Mouse (Mus musculus): ENCODE results near the gene Crygd. TPM values are rescaled to one million over a fixed set of nuclear protein-coding genes. Genes with fewer than 3 reads are reported as not detected.
"Not testable (repeated sequence)": the region's sequence is repeated elsewhere in the genome, so short reads cannot be mapped to it uniquely, and the experiment has no call there.

Crygd gene
- not detected for total RNA-seq (2021)

GRCm38 (mm10) chr1:65063352-65063751 is at the start of gene Crygd:
TSS of gene Crygd (minus strand) at chr1:65063452.
- no peak for DNase-seq (ENCODE audit: extremely low spot score in 1 of 2, low spot score in 2 of 2)
- intact Hi-C loops (cut with DNase I): no loop called here

GRCm38 (mm10) chr1:65112807-65113196 is 49.5 kb upstream of the Crygd start:
- intact Hi-C loops (cut with DNase I): loop anchor here (2.0 kb wide), 1 partner anchor 66 kb away; no protein-coding TSS in a partner anchor
- DNase-seq (ENCODE audit: extremely low spot score in 1 of 2, low spot score in 2 of 2): no peak

- intact Hi-C loops (cut with DNase I): loop anchor here (2.0 kb wide), 1 partner anchor 67 kb away; no protein-coding TSS in a partner anchor
- DNase-seq (ENCODE audit: extremely low spot score in 1 of 2, low spot score in 2 of 2): peak; percentile 74 to 75
These were observed 49.0 kb upstream of the Crygd start for GRCm38 (mm10) chr1:65112031-65112806.

GRCm38 (mm10) chr1:65109756-65110435 is 46.6 kb upstream of the Crygd start:
- intact Hi-C loops (cut with DNase I): no loop called here
- no peak for DNase-seq (ENCODE audit: extremely low spot score in 1 of 2, low spot score in 2 of 2)

- DNase-seq (ENCODE audit: extremely low spot score in 1 of 2, low spot score in 2 of 2): no peak
- intact Hi-C loops (cut with DNase I): no loop called here
These were observed 45.9 kb upstream of the Crygd start for GRCm38 (mm10) chr1:65109196-65109595.

GRCm38 (mm10) chr1:65107654-65108279 is 44.5 kb upstream of the Crygd start:
- intact Hi-C loops (cut with DNase I): no loop called here
- no peak for DNase-seq (ENCODE audit: extremely low spot score in 1 of 2, low spot score in 2 of 2)

GRCm38 (mm10) chr1:65103273-65103672 is 40.0 kb upstream of the Crygd start, which contains the start of gene Cryga:
TSS of gene Cryga (minus strand) at chr1:65103373.
- no peak for DNase-seq (ENCODE audit: extremely low spot score in 1 of 2, low spot score in 2 of 2)
- intact Hi-C loops (cut with DNase I): no loop called here

- no peak for DNase-seq (ENCODE audit: extremely low spot score in 1 of 2, low spot score in 2 of 2)
- intact Hi-C loops (cut with DNase I): no loop called here
These were observed 33.7 kb upstream of the Crygd start for GRCm38 (mm10) chr1:65096953-65097352.

GRCm38 (mm10) chr1:65091566-65091965 is 28.3 kb upstream of the Crygd start:
- intact Hi-C loops (cut with DNase I): no loop called here
- DNase-seq (ENCODE audit: extremely low spot score in 1 of 2, low spot score in 2 of 2): no peak

GRCm38 (mm10) chr1:65090370-65090769 is 27.1 kb upstream of the Crygd start:
- intact Hi-C loops (cut with DNase I): no loop called here

GRCm38 (mm10) chr1:65088567-65089356 is 25.5 kb upstream of the Crygd start:
- intact Hi-C loops (cut with DNase I): no loop called here
- no peak for DNase-seq (ENCODE audit: extremely low spot score in 1 of 2, low spot score in 2 of 2)

More at GRCm38 (mm10) chr1:65090370-65090769, 27.1 kb upstream of the Crygd start:
- DNase-seq (ENCODE audit: extremely low spot score in 1 of 2, low spot score in 2 of 2): no peak

GRCm38 (mm10) chr1:65082188-65082587 is 18.9 kb upstream of the Crygd start, which contains the start of gene Crygb:
TSS of gene Crygb (minus strand) at chr1:65082288.
- intact Hi-C loops (cut with DNase I): no loop called here
- DNase-seq (ENCODE audit: extremely low spot score in 1 of 2, low spot score in 2 of 2): no peak

- intact Hi-C loops (cut with DNase I): no loop called here
- DNase-seq (ENCODE audit: extremely low spot score in 1 of 2, low spot score in 2 of 2): no peak
These were observed 12.4 kb upstream of the Crygd start for GRCm38 (mm10) chr1:65075607-65076006.

GRCm38 (mm10) chr1:65073589-65073988 is 10.3 kb upstream of the Crygd start, which contains the start of gene Crygc:
TSS of gene Crygc (minus strand) at chr1:65073689.
- intact Hi-C loops (cut with DNase I): no loop called here
- DNase-seq (ENCODE audit: extremely low spot score in 1 of 2, low spot score in 2 of 2): no peak

GRCm38 (mm10) chr1:65067842-65068241 is 4.6 kb upstream of the Crygd start:
- intact Hi-C loops (cut with DNase I): no loop called here

GRCm38 (mm10) chr1:65064201-65064600 is 949 bp upstream of the Crygd start:
- no peak for DNase-seq (ENCODE audit: extremely low spot score in 1 of 2, low spot score in 2 of 2)
- intact Hi-C loops (cut with DNase I): no loop called here

More at GRCm38 (mm10) chr1:65067842-65068241, 4.6 kb upstream of the Crygd start:
- DNase-seq (ENCODE audit: extremely low spot score in 1 of 2, low spot score in 2 of 2): no peak

GRCm38 (mm10) chr1:65052140-65052539 is 11.1 kb downstream of the Crygd start:
- DNase-seq (ENCODE audit: extremely low spot score in 1 of 2, low spot score in 2 of 2): no peak
- intact Hi-C loops (cut with DNase I): no loop called here

- intact Hi-C loops (cut with DNase I): no loop called here
- DNase-seq (ENCODE audit: extremely low spot score in 1 of 2, low spot score in 2 of 2): no peak
These were observed 11.6 kb downstream of the Crygd start for GRCm38 (mm10) chr1:65051696-65052095.

- intact Hi-C loops (cut with DNase I): not testable (repeated sequence)
These were observed 12.3 kb downstream of the Crygd start, which contains the start of gene Cryge for GRCm38 (mm10) chr1:65050952-65051351. TSS of gene Cryge (minus strand) at chr1:65051149.

More at GRCm38 (mm10) chr1:65050952-65051351, 12.3 kb downstream of the Crygd start, which contains the start of gene Cryge:
- DNase-seq (ENCODE audit: extremely low spot score in 1 of 2, low spot score in 2 of 2): not testable (repeated sequence)
